Mouse (Mus musculus) lung, embryonic 15.5 days (tissue): ENCODE data around the gene Ddx6. TPM values are rescaled to one million over a fixed set of nuclear protein-coding genes. Genes with fewer than 3 reads are reported as not detected.
A peak's percentile ranks its signal among the peaks of the same experiment; 100 is the strongest.
"Not testable (repeated sequence)": the region's sequence is repeated elsewhere in the genome, so short reads cannot be mapped to it uniquely, and the experiment has no call there.

ENCODE experiments used
- ATAC-seq: fragments of 200-750 bp; cut with Nextera tagmentation; 2 replicates; pipeline ENCODE4 v1.8.0; 2017; ENCODE audit warnings: moderate number of reproducible peaks, borderline replicate concordance; ENCODE audit not compliant: low FRiP score, low TSS enrichment; ENCODE audit errors: extremely low read depth
- H3K27ac ChIP-seq: fragments of 300-500 bp; sonication (generic); 2 replicates; pipeline ENCODE4 v1.5.1; 2015; ENCODE audit warnings: moderate library complexity, mild to moderate bottlenecking, inconsistent platforms
- H3K27me3 ChIP-seq: fragments of 300-500 bp; sonication (generic); 2 replicates; pipeline ENCODE4 v1.6.1; 2015; ENCODE audit warnings: inconsistent platforms
- H3K36me3 ChIP-seq: fragments of 300-500 bp; sonication (generic); 2 replicates; pipeline ENCODE4 v1.6.1; 2015; ENCODE audit warnings: inconsistent platforms
- H3K4me1 ChIP-seq: fragments of 300-500 bp; sonication (generic); 2 replicates; pipeline ENCODE4 v1.6.1; 2015; ENCODE audit warnings: inconsistent platforms
- H3K4me2 ChIP-seq: fragments of 300-500 bp; sonication (generic); 2 replicates; pipeline ENCODE4 v1.6.1; 2015; ENCODE audit warnings: inconsistent platforms, mild to moderate bottlenecking, moderate library complexity
- H3K4me3 ChIP-seq: fragments of 300-500 bp; sonication (generic); 2 replicates; pipeline ENCODE4 v1.5.1; 2015; ENCODE audit warnings: mild to moderate bottlenecking, inconsistent platforms
- H3K9ac ChIP-seq: fragments of 300-500 bp; sonication (generic); 2 replicates; pipeline ENCODE4 v1.6.1; 2015; ENCODE audit warnings: inconsistent platforms
- H3K9me3 ChIP-seq: fragments of 300-500 bp; sonication (generic); 2 replicates; pipeline ENCODE4 v1.6.1; 2016; ENCODE audit warnings: inconsistent platforms
- WGBS: fragments of 180-500 bp; shearing (Covaris S2); methylation state at CpG from one replicate; pipeline ENCODE4 v1.1.7; 2015; 5-methylcytosine and 5-hydroxymethylcytosine counted together
- polyA plus RNA-seq: library from polyadenylated mRNA; unstranded; fragments of >200 nt; fragmentation: Nextera tagmentation; extraction: Ambion mirVana; gene quantifications from 2 replicates; pipeline ENCODE4 v1.2.1, GENCODE M21; 2015

Ddx6 gene
- polyA plus RNA-seq, 1 experiment from 2014 or later: 22.5 TPM

DNA sequence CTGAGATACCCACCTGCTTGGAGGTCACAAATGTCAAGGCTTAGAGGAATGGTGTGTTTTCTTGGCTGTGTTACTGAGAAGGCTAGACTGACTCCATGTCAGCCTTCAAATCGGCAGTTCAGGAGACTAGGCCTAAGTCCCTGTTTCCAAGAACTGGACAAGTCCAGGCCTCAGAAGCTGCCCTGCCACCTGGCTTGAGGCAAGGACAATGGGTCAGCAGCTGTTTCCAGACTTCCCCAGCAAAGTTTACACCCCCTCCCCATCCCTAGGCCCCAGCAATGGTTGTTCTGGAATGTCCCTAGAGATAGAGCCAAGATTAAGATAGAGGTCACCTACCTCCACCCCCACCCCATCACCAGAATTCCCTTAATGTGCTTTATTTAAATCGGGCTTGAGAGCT is 7.0 kb upstream of the Ddx6 start:
- ATAC-seq: no peak
- Histone ChIP-seq H3K4me3 (no peak overlapping the region), H3K27ac (no peak overlapping the region), H3K36me3 (no peaks in the 10 kb centered on the region), H3K9ac (no peak overlapping the region), H3K27me3 (no peaks in the 10 kb centered on the region), H3K4me2 (no peak overlapping the region), H3K9me3 (no peaks in the 10 kb centered on the region), H3K4me1 (peaks cover 14% of the 10 kb centered on the region)
- WGBS: 77% methylated on average over 2 of the region's 2 CpGs

GRCm38 (mm10) chr9:44598899-44599495 is 5.7 kb upstream of the Ddx6 start:
- no peak for ATAC-seq
- peak overlapping the region; percentile 6; the same call in 1 of the 2 replicates for H3K4me3 ChIP-seq

DNA sequence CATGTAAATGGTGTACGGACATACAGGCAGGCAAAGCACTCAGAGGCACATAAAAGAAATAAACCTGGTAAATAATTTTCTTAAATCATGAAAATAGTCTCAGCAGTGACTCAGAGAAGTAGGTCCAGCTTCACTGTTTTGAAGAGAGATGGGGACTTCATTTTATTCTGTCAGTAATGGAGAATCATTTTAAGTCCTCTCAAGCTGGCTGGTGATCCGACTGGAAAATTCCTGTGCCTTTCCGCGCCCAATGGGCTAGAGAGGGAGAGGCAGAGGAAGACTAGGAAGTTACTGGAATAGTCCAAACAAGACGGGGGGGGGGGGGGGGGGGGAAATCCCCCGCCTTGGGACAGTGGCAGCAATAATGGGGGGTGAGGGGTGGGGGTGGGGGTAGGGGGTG is 5.1 kb upstream of the Ddx6 start:
- H3K27me3 ChIP-seq: no peaks in the 10 kb centered on the region
- no peak overlapping the region for H3K4me3 ChIP-seq
- WGBS: 26% methylated on average over 5 of the region's 6 CpGs
- no peak overlapping the region for H3K27ac ChIP-seq
- no peak overlapping the region for H3K9ac ChIP-seq
- peaks cover 20% of the 10 kb centered on the region for H3K4me1 ChIP-seq
- no peak for ATAC-seq
- H3K4me2 ChIP-seq: peak overlapping the region; percentile 46
- H3K36me3 ChIP-seq: no peaks in the 10 kb centered on the region
- no peaks in the 10 kb centered on the region for H3K9me3 ChIP-seq

More at GRCm38 (mm10) chr9:44598899-44599495, 5.7 kb upstream of the Ddx6 start:
- H3K9me3 ChIP-seq: no peaks in the 10 kb centered on the region
- H3K27me3 ChIP-seq: no peaks in the 10 kb centered on the region
- WGBS: 8% methylated on average over 18 of the region's 18 CpGs
- peak overlapping the region; percentile 46 for H3K4me2 ChIP-seq
- no peak overlapping the region for H3K27ac ChIP-seq
- H3K9ac ChIP-seq: no peak overlapping the region
- no peaks in the 10 kb centered on the region for H3K36me3 ChIP-seq
- H3K4me1 ChIP-seq: peaks cover 20% of the 10 kb centered on the region

- Histone ChIP-seq H3K4me2 (no peak overlapping the region), H3K27ac (no peak overlapping the region), H3K9me3 (no peaks in the 10 kb centered on the region), H3K9ac (no peak overlapping the region), H3K36me3 (no peaks in the 10 kb centered on the region), H3K4me1 (peaks cover 20% of the 10 kb centered on the region), H3K4me3 (no peak overlapping the region), H3K27me3 (no peaks in the 10 kb centered on the region)
- WGBS: 84% methylated on average over 6 of the region's 6 CpGs
- ATAC-seq: no peak
Measured at GRCm38 (mm10) chr9:44600801-44601200, 3.9 kb upstream of the Ddx6 start.

DNA sequence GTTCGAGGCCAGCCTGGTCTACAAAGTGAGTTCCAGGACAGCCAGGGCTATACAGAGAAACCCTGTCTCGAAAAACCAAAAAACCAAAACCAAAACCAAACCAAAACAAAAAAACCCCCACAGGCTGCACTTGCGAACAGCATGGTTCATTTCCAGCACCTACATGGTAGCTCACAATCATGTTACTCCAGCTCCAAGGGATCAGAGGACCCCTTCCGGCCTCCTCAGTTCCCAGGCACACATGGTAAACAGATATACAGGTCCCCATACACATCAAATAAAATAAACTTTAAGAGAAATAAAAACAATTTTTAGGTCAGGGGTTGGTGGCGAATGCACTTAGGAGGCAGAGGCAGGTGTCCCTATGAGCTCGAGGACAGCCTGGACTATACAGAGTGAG is 1.9 kb upstream of the Ddx6 start:
- peak overlapping the region; percentile 98 for H3K27ac ChIP-seq
- H3K4me1 ChIP-seq: peaks cover 30% of the 10 kb centered on the region
- H3K4me2 ChIP-seq: peak overlapping the region; percentile 68
- no peak for ATAC-seq
- H3K36me3 ChIP-seq: peaks cover 7% of the 10 kb centered on the region; the same call in 1 of the 2 replicates
- no peaks in the 10 kb centered on the region for H3K9me3 ChIP-seq
- peak overlapping the region; percentile 100 for H3K9ac ChIP-seq
- 61% methylated on average over 6 of the region's 6 CpGs for WGBS
- no peaks in the 10 kb centered on the region for H3K27me3 ChIP-seq
- peak overlapping the region; percentile 99 for H3K4me3 ChIP-seq

GRCm38 (mm10) chr9:44603454-44604289 is 1.0 kb upstream of the Ddx6 start:
- H3K4me2 ChIP-seq: peak overlapping the region; percentile 68
- peak overlapping the region; percentile 98 for H3K27ac ChIP-seq
- peaks cover 34% of the 10 kb centered on the region for H3K4me1 ChIP-seq
- H3K9me3 ChIP-seq: no peaks in the 10 kb centered on the region
- H3K36me3 ChIP-seq: peaks cover 14% of the 10 kb centered on the region; the same call in 1 of the 2 replicates
- H3K4me3 ChIP-seq: peak overlapping the region; percentile 99
- ATAC-seq: peak; percentile 78
- under 1% methylated on average over 38 of the region's 38 CpGs for WGBS
- H3K9ac ChIP-seq: peak overlapping the region; percentile 100
- no peaks in the 10 kb centered on the region for H3K27me3 ChIP-seq

DNA sequence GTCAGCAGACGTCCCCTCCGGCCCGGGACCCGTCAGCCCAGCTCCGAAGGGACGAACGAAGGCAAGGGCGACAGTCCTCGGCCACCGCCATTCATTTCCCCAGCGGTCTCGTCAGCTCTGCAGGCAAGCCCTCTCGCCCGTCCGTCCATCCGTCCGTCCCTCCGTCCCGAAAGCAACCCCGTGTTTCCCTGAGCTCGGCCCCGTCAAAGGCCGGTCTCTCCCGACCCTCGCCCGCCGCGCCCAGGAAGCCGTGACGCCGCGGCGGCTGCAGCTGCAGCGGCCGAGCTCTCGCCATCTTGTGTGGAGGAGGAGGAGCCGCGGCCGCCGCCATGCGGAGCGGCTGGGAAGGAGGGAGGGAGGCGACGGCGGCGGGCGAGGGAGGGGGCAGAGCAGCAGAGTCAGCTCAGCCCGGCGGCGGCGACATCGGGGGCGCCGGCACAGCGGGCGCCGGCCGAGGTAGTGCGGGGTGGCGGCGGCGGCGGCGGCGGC is 358 bp upstream of the Ddx6 start:
- Histone ChIP-seq H3K36me3 (peaks cover 19% of the 10 kb centered on the region), H3K4me1 (peaks cover 30% of the 10 kb centered on the region), H3K4me3 (peak overlapping the region; percentile 99), H3K4me2 (peak overlapping the region; percentile 68), H3K9me3 (no peaks in the 10 kb centered on the region), H3K9ac (peak overlapping the region; percentile 100), H3K27ac (peak overlapping the region; percentile 98), H3K27me3 (no peaks in the 10 kb centered on the region)
- ATAC-seq: peak; percentile 76
- under 1% methylated on average over 34 of the region's 65 CpGs for WGBS

DNA sequence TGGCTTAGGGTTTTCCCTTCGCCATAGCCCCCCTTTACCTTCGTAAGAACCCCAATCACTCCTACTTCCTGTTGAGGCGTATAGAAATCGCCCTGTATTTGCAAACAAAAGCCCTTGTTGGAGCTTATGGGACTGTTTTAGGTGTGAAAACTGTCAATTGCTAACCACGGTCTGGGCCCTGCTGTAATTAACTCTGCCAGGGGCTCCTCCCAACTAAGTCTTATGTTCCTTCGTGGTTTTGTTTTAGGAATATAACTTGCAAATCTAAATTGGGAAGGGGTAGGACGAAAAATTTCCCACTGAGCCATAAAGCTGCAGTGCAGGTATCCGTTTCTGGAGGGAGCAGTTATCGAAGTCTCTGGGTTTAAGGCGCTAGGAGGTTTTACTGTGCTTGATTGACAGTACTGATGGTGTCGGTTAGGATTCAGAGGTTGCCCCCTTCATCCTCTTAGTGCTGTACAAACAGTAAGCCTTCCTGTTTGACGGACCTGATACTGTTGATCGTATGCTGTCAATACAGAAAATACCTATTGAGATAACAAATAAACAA is 999 bp downstream of the Ddx6 start:
- ATAC-seq: no peak
- Histone ChIP-seq H3K4me1 (peaks cover 28% of the 10 kb centered on the region), H3K4me3 (peak overlapping the region; percentile 99), H3K36me3 (peaks cover 33% of the 10 kb centered on the region), H3K9ac (peak overlapping the region; percentile 100), H3K9me3 (no peaks in the 10 kb centered on the region), H3K27ac (peak overlapping the region; percentile 98), H3K4me2 (peak overlapping the region; percentile 68), H3K27me3 (no peaks in the 10 kb centered on the region)
- WGBS: under 1% methylated on average over 13 of the region's 13 CpGs

GRCm38 (mm10) chr9:44606646-44607045 is 2.0 kb downstream of the Ddx6 start:
- no peak overlapping the region for H3K27ac ChIP-seq
- peaks cover 39% of the 10 kb centered on the region for H3K36me3 ChIP-seq
- ATAC-seq: no peak
- no peaks in the 10 kb centered on the region for H3K27me3 ChIP-seq
- no peak overlapping the region for H3K9ac ChIP-seq
- peaks cover 29% of the 10 kb centered on the region for H3K4me1 ChIP-seq
- peak overlapping the region; percentile 99 for H3K4me3 ChIP-seq
- WGBS: 39% methylated on average over 4 of the region's 4 CpGs
- H3K4me2 ChIP-seq: peak overlapping the region; percentile 68
- H3K9me3 ChIP-seq: no peaks in the 10 kb centered on the region

- 41% methylated on average over 4 of the region's 4 CpGs for WGBS
Measured at GRCm38 (mm10) chr9:44607306-44607705, 2.6 kb downstream of the Ddx6 start.

DNA sequence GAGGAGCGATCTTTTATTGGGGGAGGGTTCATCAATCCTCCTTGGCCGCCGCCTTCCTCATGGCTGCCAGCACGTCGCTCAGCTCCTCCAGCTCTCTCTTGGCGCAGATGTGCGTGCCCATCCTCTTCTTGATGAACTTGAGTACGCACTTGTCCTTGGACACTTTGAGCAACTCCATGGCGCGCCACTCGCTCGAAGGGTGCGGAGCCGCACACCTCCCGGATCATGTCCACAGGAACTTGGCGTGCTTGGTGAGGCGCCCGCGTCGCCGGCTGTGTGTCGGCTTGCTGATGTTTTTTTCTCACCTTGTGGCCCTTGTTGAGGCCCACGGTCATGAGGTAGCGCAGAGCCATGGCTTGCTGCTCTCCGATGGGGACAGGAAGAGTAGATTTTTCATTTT is 5.7 kb downstream of the Ddx6 start:
- Histone ChIP-seq H3K27ac (no peak overlapping the region), H3K4me2 (no peak overlapping the region), H3K4me3 (no peak overlapping the region), H3K9ac (no peak overlapping the region), H3K36me3 (peaks cover 72% of the 10 kb centered on the region), H3K9me3 (no peaks in the 10 kb centered on the region), H3K27me3 (no peaks in the 10 kb centered on the region), H3K4me1 (peaks cover 21% of the 10 kb centered on the region)
- 96% methylated on average over 25 of the region's 25 CpGs for WGBS
- no peak for ATAC-seq

More at GRCm38 (mm10) chr9:44607306-44607705, 2.6 kb downstream of the Ddx6 start:
- Histone ChIP-seq H3K36me3 (peaks cover 44% of the 10 kb centered on the region), H3K27ac (no peak overlapping the region), H3K9me3 (no peaks in the 10 kb centered on the region), H3K27me3 (no peaks in the 10 kb centered on the region), H3K4me1 (peaks cover 29% of the 10 kb centered on the region), H3K9ac (no peak overlapping the region; the same call in 1 of the 2 replicates), H3K4me3 (peak overlapping the region; percentile 11), H3K4me2 (peak overlapping the region; percentile 68)
- no peak for ATAC-seq

DNA sequence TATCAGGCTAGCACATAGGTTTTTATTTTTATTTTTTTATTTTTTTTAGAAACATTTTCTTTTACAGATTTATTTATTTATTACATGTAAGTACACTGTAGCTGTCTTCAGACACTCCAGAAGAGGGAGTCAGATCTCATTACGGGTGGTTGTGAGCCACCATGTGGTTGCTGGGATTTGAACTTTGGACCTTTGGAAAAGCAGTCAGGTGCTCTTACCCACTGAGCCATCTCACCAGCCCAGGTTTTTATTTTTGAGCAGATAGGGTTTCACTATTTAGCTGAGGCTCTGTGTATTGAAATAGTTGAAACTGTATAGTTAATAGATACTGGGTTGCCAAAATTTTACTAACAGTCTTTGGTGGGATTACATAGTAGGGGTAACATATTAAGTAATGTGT is 8.4 kb downstream of the Ddx6 start:
- H3K4me1 ChIP-seq, H3K4me2 ChIP-seq, ATAC-seq, H3K27ac ChIP-seq, H3K9me3 ChIP-seq, H3K4me3 ChIP-seq, H3K9ac ChIP-seq, H3K27me3 ChIP-seq: not testable (repeated sequence)
- H3K36me3 ChIP-seq: peaks cover 90% of the 10 kb centered on the region
- WGBS: 52% methylated on average over 1 of the region's 1 CpGs
